Mouse (Mus musculus) urinary bladder, postnatal 10 days (tissue): Measurements from ENCODE around the gene Cdk17.

Experiments
- DNase-seq: peaks from one replicate; pipeline ENCODE4 v3.0.0; 2022; ENCODE audit warnings: low spot score

Gene Cdk17

DNA sequence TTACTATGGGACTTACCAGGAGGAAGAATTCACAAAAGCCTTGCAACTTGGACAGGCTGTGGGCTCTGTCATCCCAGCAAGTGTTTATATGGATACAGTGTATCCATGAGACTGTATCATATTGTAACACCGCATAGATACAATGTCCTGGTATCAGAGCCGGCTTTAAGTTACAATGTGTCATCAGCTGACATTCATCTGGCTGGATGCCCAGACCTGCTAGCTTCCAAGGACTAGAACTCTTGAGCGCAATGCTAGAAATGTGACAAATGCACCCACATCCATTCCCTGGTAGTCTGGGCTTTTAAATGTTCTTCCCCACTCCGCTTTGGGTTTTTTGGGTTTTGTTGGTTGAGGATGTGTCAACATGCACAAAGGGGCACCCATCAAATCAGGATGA, 127.7 kb downstream of the Cdk17 start:
- no peak for DNase-seq

- no peak for DNase-seq
Measured at GRCm38 (mm10) chr10:93289404-93289803, 128.7 kb downstream of the Cdk17 start.

GRCm38 (mm10) chr10:93291352-93291751, 130.7 kb downstream of the Cdk17 start:
- DNase-seq, result no peak

- peak; percentile 47 for DNase-seq
Measured at GRCm38 (mm10) chr10:93291843-93292242, 131.2 kb downstream of the Cdk17 start.

DNA sequence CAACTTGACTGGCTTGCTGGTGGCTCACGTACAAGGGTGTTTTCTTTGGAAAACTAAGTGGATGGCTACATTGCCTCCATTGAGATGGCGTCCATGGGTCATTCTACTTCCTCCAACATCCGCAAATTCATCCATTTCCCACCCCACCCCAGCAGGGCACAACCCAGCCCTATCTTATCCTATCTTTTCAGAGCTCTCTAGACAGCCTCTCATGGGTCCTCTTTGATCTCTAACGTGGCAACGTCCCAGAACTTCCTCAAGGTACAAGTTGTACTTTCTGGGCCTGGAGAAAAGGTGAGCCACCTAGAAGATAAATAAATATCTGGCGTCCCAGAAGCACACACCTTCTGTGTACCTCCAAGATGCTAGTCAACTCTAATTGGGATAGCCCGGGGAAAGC, 132.9 kb downstream of the Cdk17 start:
- no peak for DNase-seq

DNA sequence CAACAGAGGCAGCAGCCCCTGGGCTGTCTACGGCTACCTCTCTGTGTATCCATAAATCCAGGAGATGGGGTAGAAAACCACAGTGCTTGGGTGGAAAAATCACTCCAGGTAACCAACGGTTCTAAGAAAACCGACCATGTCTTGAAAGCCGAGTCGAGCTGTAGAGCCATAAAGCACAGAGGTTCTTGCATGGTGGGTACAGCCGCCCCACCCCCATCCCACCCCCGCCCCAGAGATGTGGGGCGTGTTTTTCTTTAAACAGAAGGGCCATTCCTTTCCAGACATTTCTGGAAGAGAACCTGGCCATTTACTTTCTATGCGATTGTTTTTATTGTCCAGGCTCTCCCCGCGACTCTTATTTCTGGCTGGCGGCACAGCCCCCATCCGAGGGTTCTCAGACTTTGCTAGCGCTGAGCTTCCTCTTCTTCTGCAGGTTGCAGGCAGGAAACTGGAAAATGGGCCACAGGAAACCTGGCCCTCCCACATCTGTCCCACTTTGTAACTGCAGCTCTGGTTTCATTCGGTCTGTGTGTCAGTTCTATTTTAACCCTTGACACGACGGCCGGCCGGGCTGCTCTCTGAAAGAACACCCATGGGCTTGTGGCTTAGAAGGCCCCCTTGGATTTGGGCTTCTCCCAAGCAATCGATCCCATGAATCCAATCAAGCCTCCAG, 134.0 kb downstream of the Cdk17 start:
- no peak for DNase-seq

DNA sequence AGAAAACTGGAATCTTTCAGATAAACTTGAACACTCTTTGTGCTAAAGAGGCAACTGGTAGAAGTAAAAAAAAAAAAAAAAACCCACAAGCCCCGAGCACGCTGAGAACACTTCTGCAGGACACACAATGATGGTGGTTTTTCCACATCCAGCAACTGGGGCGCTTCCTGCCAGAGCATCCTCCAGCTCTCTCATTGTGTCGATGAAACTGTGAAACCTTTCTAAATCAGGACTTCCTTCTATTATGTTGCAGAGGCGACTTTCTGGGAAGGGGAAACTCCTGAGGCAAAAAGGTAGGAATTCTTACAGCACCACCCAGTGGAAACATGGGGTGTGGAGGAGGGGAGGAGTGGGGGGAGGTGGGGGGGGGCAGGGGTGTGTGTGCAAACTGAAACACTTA, 137.1 kb downstream of the Cdk17 start:
- no peak for DNase-seq

DNA sequence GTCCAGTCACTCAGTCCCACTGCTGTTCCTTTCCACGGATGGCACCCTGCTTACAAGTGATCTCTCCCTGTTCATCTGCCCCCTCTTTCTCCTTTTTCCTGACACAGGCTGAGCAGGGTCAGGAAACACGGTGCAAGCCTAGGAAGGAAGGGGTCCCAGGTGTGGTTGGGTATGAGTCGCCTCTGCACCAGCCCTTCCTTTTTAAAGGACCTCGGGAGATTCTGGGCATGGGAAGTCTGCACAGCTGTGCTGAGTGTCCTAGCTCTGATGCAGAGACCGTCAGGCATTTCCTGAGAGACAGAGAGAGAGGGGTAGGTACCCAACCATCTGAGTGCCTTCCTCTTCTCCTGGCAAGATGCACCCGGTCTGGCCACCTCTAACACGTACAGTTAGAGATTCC, 137.5 kb downstream of the Cdk17 start:
- DNase-seq, result no peak

DNA sequence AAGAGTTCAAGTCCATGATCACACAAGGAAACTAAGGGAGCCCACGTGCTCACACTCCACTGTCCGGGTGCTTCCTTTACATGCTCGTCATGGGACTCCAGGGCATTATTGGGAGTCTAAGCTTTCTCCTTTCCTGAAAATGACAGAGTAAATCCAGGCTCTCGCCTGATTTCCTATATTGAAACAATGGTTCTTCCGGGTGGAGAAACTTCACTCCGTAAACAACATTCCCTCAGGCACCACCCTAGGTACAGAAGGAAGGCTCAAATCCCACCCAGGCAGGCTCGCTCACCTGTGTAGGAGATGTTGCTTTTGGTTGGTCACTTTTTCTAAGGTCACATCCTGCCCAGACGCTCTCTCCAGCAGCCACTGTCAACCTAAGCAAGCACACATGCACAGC, 141.2 kb downstream of the Cdk17 start:
- no peak for DNase-seq

- no peak for DNase-seq
Measured at GRCm38 (mm10) chr10:93303231-93303630, 142.6 kb downstream of the Cdk17 start.

GRCm38 (mm10) chr10:93305946-93306345, 145.3 kb downstream of the Cdk17 start:
- DNase-seq, result no peak

- DNase-seq, result no peak
Measured at GRCm38 (mm10) chr10:93306367-93306766, 145.7 kb downstream of the Cdk17 start.

DNA sequence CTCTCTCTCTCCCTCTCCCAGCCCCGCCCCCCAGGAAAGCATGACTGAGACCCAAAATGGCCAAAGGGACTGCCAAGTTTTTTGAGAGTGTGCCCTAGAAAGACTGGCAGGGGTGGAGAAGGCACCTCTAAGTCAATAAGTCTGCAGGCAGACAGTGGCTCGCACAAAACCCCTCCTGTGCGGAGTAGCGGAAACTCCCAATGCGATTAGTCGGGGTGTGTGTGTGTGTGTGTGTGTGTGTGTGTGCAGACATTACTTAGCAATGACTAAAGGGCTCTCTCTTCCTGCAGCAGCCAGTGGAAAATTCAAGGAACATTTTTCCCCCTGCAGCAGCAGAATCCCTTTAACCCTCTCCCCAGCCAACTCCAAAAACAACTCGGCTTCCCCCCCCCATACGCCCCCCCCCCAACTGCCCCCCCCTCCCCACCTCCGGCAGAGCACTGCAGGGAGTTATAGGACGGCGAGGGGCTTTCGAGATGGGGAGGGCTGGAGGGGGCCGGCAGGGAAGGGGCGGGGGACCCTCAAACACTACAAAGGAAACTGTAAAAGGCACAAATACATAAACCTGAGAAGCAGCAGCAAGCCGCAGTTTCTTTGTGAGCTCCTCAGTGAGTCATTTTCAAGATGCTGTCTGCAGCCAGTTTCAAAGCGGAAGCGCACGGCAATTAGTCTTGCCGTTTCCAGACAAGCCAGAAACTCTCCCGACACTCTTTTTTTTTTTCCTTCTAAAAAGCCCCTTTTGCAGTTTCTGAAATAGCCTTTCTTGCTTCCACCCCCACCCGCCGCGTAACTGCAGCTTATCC, 148.7 kb downstream of the Cdk17 start:
- DNase-seq, result no peak

DNA sequence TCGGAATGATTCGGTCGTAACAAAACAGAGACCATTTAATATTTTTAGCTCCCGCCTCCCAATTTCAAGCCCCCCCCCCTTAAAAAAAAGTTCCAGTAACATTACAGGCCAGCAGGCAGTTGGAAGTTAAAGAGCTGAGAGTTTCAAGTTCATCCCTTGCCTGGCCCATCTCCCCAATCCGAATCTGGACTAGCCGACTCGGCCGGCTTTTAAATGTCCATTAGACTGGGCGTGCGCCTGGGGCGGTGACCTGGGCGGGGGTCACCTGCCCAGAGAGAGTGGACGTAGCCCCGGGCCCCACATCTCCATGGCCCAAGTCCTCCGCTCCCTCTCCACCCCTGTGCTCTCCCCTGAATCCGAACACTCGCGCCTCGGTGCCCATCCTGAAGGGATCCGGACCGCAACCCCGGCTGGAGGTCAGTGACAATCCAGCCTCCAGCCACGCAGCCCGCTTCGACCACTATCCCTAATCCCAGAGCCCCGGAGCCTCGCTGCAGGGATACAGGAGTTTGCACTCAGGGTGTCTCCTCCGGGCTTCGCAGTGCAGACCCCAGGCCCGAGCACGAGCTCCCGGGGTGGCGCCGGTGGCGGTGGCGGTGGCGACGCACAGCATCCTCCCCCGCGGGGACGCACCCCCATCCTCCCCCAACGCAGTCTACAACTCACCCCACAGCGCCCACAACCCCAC, 149.4 kb downstream of the Cdk17 start:
- no peak for DNase-seq

DNA sequence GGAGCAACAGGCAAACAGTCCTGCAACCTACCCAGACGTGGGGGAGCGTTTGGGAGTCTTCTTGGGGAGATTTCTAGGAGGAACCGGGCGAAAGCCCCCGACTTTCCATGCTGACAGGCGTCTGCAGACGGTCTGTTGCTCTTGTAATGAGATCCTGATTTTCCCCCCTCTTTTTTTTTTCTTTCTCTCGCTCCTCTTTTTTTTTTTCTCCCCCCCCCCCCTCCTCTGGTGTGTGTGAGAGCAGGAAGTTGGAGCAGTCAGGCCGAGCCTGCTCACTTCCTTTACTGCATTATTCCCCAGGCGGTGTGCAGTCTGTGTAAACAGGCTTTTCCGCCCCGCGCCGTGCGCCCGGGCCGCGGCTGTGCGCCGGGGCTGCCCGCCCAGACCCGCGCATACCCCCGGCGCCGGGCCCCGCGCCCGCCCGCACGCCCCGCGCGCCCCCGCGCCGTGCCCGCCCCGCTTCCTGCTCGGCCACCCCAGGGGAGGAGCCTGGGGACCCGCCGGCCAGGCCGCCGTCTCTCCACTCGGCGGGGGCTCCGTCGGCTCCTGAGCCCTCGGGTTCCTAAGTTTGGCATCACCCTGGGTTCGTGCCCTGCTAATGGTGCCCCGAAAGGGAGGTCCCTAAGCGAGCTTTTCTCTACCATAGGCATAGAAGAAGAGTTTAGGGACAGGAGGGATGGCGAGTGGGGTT, 150.2 kb downstream of the Cdk17 start, which contains the start of gene Elk3:
TSS of gene Elk3 (minus strand) at position 415 of the 691 bp plus-strand sequence.
- no peak for DNase-seq

- DNase-seq, result no peak
Measured at GRCm38 (mm10) chr10:93311576-93311975, 150.9 kb downstream of the Cdk17 start.
